Mouse (Mus musculus): ENCODE data around the gene Dhdh. TPM values are rescaled to one million over a fixed set of nuclear protein-coding genes. Genes with fewer than 3 reads are reported as not detected.
A peak's percentile ranks its signal among the peaks of the same experiment; 100 is the strongest.
"Not testable (repeated sequence)": the region's sequence is repeated elsewhere in the genome, so short reads cannot be mapped to it uniquely, and the experiment has no call there.

Gene Dhdh
- total RNA-seq, 1 experiment from 2014 or later = 13.4 TPM

DNA sequence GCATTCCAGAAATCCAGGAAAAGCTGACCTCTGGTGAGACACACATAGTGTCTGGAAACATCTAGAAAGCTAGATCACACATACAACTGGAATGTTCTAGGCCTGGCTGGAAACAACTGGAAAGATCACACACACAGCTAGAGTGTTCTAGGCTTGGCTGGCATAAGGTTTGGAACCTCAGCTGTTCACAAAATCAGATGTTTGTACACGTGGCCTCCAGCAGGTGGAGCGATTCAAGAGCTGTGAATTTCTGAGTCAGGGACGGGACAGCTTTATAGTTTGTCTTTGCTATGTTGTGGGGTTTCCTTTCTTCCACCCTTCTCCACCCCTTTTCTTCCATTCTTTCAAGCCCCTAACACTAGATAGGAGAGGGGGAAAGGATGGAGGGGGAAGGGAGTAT is 11.6 kb downstream of the Dhdh start:
- ATAC-seq (replicated peaks; ENCODE audit: low read depth, poor library complexity, severe bottlenecking) = peak; percentile 71; the same call in 1 of the 2 replicates

DNA sequence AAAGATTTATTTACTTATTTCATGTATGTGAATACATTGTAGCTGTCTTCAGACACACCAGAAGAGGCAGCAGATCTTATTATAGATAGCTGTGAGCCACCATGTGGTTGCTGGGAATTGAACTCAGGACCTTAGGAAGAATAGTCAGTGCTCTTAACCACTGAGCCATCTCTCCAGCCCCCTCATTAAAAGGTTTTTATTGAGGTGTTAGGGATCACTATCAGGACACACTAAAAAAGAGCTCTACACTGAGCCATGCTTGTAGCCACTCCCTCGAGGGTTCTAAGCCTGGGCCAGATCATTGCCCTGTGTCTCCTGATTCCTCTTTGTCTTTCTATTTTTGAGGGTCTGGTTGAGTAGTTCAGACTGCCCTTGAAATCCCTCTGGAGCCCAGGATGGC is 12.2 kb downstream of the Dhdh start:
- ATAC-seq (replicated peaks; ENCODE audit: low read depth, poor library complexity, severe bottlenecking) = no peak

GRCm38 (mm10) chr7:45475291-45475969 is 13.2 kb downstream of the Dhdh start:
- ATAC-seq (replicated peaks; ENCODE audit: low read depth, poor library complexity, severe bottlenecking) = no peak

DNA sequence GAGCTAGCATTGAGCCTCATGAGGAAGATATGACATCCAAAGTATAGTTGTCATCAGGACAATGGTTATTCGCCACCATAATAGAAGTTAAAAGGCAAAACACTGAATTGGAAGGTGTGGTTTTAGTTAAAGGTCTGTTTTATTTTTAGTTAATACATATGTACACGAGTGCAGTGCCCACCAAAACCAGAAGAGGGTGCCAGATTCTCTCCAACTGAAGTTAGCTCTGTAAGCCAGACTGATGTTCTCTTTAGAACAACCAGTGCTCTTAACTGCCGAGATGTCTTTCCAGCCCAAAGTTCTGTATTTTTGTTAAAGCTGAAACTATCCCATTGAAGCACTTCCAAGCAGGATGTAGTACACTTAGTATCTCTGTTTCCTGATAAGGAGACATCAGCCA is 17.7 kb downstream of the Dhdh start:
- peak; percentile 63 for ATAC-seq (replicated peaks; ENCODE audit: low read depth, poor library complexity, severe bottlenecking)

- ATAC-seq (replicated peaks; ENCODE audit: low read depth, poor library complexity, severe bottlenecking) = no peak
Observed at GRCm38 (mm10) chr7:45467090-45467670, 21.4 kb downstream of the Dhdh start.

DNA sequence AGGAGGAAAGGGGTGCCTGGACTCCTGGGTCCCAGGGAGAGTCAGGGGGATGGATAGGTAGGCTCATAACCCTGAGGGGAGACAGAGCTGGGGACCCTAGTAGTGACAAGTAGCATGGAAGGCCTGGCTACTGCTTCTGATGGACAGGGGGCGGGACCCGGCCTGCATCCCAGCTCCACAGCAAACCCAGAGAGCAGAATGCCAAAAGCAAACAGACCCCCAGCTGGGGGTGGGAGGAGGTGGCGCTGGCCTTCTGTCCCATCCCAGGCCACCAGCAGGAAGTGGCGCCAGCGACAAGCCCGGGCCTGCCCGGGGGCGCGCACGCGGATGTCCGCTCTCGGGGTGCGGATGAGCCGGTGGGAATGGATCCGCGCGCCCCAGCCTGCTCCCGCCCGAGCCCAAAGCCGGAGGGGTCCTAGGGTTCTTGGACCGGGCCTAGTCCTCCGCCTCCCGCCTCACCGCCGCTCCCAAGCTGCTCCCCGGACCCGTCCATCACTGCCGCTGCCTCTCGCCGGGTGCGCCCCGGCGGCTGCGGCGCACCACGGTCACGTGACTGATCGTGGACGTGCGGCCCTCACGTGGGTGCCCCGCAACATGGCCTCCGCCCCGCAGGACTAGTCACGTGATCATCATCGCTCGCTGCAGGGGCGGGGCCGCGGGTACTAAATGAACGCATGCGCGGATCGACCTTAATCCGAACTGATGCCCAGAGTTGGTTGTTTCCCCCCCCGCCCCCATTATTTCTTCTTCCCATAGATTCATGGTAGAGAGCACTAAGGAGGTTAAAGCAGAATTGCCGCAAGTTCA is 22.1 kb downstream of the Dhdh start, which contains the start of gene Bax:
Gene Bax (minus strand): TSS at position 616 of the 807 bp plus-strand sequence.
- ATAC-seq (replicated peaks; ENCODE audit: low read depth, poor library complexity, severe bottlenecking) = peak; percentile 82

DNA sequence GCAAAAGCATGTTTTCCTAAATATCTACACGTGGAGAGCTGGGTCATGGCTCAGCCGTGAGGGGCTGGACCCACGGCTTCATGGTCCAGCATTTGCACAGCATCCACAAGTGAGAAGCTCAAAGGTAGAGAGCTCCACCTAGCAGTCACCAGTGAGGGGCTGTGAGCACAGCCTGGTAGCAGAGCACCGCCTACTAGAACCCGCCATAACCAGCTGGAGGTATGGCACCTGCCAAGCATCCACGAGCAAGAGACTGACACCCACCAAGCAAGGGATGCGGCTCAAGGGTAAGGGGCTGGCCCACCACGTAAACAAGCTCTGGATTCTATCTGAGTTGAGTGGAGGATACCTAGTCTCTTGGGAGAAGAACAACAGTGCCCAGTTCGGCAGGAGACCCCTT is 23.1 kb downstream of the Dhdh start:
- no peak for ATAC-seq (replicated peaks; ENCODE audit: low read depth, poor library complexity, severe bottlenecking)

- ATAC-seq (replicated peaks; ENCODE audit: low read depth, poor library complexity, severe bottlenecking) = no peak
Observed at GRCm38 (mm10) chr7:45465112-45465511, 23.5 kb downstream of the Dhdh start.

- no peak for ATAC-seq (replicated peaks; ENCODE audit: low read depth, poor library complexity, severe bottlenecking)
Observed at GRCm38 (mm10) chr7:45463987-45464778, 24.4 kb downstream of the Dhdh start.

- ATAC-seq (replicated peaks; ENCODE audit: low read depth, poor library complexity, severe bottlenecking) = not testable (repeated sequence)
Observed at GRCm38 (mm10) chr7:45462868-45463267, 25.7 kb downstream of the Dhdh start.

- no peak for ATAC-seq (replicated peaks; ENCODE audit: low read depth, poor library complexity, severe bottlenecking)
Observed at GRCm38 (mm10) chr7:45462325-45462724, 26.3 kb downstream of the Dhdh start.

GRCm38 (mm10) chr7:45461781-45462180 is 26.8 kb downstream of the Dhdh start:
- no peak for ATAC-seq (replicated peaks; ENCODE audit: low read depth, poor library complexity, severe bottlenecking)

- no peak for ATAC-seq (replicated peaks; ENCODE audit: low read depth, poor library complexity, severe bottlenecking)
Observed at GRCm38 (mm10) chr7:45461326-45461725, 27.3 kb downstream of the Dhdh start.

- peak; percentile 70 for ATAC-seq (replicated peaks; ENCODE audit: low read depth, poor library complexity, severe bottlenecking)
Observed at GRCm38 (mm10) chr7:45460860-45461314, 27.7 kb downstream of the Dhdh start.

DNA sequence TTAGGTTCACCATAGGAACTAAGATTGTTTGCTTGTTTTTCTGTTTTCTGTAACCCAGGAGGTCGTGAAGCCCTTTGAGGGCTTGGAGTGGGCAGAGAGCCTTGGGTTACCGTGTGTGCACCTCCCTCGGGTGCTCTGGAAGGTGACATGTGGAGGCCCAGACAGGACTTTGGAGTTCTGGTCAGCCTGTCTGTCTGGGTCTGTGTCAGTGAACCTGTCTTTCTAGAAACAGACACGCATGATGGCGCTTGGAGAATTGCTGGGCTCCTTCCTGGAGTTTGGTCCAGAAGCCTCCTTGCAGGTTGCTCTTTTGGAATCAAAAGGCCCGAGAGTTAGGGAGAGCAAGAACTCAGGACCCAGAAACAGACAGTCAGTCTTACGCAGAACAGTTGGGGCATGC is 28.2 kb downstream of the Dhdh start:
- ATAC-seq (replicated peaks; ENCODE audit: low read depth, poor library complexity, severe bottlenecking) = no peak

DNA sequence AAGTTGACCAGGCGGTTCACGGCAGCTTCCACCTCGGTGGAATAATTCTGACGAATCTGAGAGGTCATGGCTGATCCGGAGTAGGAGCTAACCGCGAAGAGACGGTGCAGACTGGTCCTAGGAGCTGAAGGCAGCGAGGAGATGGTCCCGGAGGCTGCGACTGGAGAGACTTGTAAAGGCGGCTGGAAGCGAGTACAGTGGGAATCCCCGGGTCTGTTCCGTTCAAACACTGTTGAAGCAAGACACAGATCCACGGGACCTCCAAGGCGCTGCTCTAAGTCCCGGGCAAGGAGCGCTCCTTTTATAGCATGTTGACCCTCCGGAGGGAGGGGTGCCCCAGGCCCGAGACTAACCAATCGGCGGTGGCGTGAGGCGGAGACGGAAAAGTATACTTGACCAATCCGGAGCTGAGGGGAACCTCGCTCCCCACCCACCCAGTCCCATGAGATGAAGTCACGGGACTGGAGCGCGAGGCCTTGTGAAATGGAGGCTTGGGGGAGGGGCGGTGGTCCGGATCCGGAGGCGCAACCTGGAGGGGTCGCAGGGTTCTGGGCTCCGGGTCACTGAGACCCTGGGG is 29.0 kb downstream of the Dhdh start, which contains the start of gene Ftl1:
Gene Ftl1 (minus strand): TSS at position 321 of the 577 bp plus-strand sequence.
- ATAC-seq (replicated peaks; ENCODE audit: low read depth, poor library complexity, severe bottlenecking) = peak; percentile 74

DNA sequence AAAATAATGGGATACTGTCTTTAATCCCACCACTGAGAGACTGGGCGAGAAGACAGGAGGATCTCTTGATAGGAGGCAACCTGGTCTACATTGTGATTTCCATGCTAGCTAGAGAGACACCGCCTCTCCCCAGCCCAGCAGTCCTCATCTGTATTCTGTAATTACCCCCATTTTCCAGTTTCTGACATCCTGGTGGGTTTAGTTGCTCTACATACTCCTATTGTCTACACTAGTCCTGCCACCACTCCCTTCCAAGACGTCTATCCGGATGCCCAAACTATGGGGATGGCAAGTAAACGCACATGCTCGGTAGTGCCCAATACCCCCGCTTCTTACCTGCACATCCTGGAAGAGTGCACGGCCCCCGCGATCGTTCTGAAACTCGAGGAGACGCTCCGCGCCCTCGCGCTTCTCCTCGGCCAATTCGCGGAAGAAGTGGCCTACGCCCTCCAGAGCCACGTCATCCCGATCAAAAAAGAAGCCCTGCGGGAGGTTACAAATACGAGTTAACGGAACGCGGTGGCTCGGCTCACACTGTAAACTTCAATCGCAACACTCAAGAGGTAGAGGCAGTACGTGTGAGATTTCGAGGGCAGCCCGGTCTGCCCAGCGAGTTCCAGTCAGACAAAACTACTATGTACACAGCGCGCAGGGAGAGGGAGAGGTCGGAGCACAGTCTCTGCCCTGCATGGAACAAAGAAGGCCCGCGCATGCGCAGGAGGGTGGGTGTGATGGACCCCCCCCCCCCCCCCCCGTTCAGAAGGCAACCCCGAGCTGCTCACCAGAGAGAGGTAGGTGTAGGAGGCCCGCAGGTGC is 29.6 kb downstream of the Dhdh start:
- ATAC-seq (replicated peaks; ENCODE audit: low read depth, poor library complexity, severe bottlenecking) = 0 out of 2 replicates have a peak, but pooled peaks have one; percentile 9

DNA sequence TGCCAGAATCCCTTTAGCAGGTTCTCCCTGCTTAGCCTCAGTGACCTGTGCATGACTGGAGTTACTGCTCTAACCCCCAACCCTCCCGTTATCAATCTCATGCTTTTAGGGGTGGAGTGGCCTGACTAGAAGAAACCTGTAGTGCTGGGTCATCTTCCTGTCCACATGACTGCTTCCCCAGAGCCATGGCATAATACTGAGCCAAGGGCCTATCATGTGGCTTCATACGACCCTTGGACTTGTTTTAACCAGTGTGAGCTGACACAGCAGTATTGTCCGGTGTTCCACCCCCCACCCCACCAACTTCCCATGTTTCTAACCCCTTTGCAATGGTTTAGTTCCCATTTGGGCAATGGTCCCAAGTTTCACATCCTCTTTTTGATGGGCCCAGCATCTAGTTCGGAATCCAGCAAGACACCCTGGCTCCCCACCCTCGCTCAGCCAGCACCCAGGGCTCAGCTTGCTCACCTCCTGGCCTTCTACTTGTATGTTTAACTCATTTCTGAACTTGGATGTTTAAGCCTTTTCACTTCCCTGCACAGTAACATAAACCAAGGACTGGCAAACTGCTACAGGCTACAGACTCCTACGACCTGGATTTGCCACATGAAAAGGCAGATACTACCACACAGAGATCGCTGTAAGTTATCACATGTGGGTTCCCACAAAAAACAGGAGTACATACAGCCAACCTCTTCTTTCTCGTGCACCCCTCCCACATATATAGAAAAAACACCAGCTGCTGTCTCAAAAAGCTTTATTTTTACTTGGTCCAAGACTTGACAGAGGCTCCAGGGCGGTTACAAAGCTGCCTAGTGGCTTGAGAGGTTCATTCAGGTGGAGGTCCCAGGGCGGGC is 31.2 kb downstream of the Dhdh start:
- peak; percentile 22 for ATAC-seq (replicated peaks; ENCODE audit: low read depth, poor library complexity, severe bottlenecking)
